Mouse (Mus musculus) testis, adult 2 months (tissue): ENCODE data around the gene Prkce. TPM values are rescaled to one million over a fixed set of nuclear protein-coding genes. Genes with fewer than 3 reads are reported as not detected.

Source experiments
- H3K27ac ChIP-seq: fragments of 200-500 bp; 2 replicates; pipeline ENCODE4 v1.5.1; 2012; ENCODE audit warnings: low read depth, low read length; ENCODE audit not compliant: control insufficient read depth, insufficient read depth
- H3K27me3 ChIP-seq: fragments of 200-500 bp; 2 replicates; pipeline ENCODE4 v1.6.1; 2012; ENCODE audit warnings: mild to moderate bottlenecking, low read length, moderate library complexity; ENCODE audit not compliant: control insufficient read depth, insufficient read depth
- H3K36me3 ChIP-seq: fragments of 200-500 bp; 2 replicates; pipeline ENCODE4 v1.6.1; 2012; ENCODE audit warnings: mild to moderate bottlenecking, low read length; ENCODE audit not compliant: control insufficient read depth, insufficient read depth
- H3K4me1 ChIP-seq: fragments of 200-500 bp; 2 replicates; pipeline ENCODE4 v1.6.1; 2012; ENCODE audit warnings: low read length; ENCODE audit not compliant: control insufficient read depth, insufficient read depth
- H3K4me3 ChIP-seq: fragments of 200-500 bp; 2 replicates; pipeline ENCODE4 v1.5.1; 2012; ENCODE audit warnings: low read depth, mild to moderate bottlenecking, low read length, moderate library complexity, mixed read lengths; ENCODE audit not compliant: control insufficient read depth
- CTCF ChIP-seq: fragments of 200-500 bp; IDR thresholded peaks from 2 replicates; pipeline ENCODE4 v1.5.1; 2012; ENCODE audit warnings: low read depth, mild to moderate bottlenecking, inconsistent platforms, low read length, moderate library complexity; ENCODE audit not compliant: control insufficient read depth, insufficient read depth, insufficient replicate concordance
- POLR2A ChIP-seq: fragments of 200-500 bp; IDR thresholded peaks from 2 replicates; pipeline ENCODE4 v1.6.1; 2012; ENCODE audit warnings: low read depth, mild to moderate bottlenecking, inconsistent platforms, low read length, moderate library complexity; ENCODE audit not compliant: control insufficient read depth
- polyA plus RNA-seq: library from polyadenylated mRNA; depleted of rRNA; stranded (reverse); fragments of >200 nt; gene quantifications from 2 replicates; pipeline ENCODE4 v1.2.3, GENCODE M21; 2012

The Prkce gene
- polyA plus RNA-seq, 1 experiment = 1.2 TPM

DNA sequence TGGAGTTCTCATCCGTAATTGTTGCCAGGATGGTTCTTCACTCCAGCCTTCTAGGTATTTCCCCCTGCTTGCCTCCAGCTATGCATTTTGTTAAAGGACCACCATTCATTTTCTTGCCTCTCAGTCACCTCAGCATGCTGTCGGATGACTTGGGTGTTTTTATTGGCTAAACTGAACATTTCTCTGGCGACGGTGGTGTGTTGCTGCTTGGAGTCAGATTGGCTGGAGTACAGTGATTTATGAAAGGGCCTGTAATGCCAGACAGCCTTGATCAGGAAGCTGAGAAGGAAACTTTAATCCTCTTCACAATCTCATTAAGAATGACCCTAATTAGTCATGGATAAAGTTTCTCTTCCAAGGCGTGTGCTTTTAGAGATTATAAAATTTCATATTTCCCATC lies 342.3 kb downstream of the Prkce start:
- Histone ChIP-seq H3K27ac (no peak overlapping the region), H3K36me3 (no peaks in the 10 kb centered on the region), H3K4me1 (peaks cover 14% of the 10 kb centered on the region), H3K27me3 (no peaks in the 10 kb centered on the region), H3K4me3 (no peak overlapping the region)
- TF ChIP-seq CTCF = no peak
- TF ChIP-seq POLR2A = no peak

DNA sequence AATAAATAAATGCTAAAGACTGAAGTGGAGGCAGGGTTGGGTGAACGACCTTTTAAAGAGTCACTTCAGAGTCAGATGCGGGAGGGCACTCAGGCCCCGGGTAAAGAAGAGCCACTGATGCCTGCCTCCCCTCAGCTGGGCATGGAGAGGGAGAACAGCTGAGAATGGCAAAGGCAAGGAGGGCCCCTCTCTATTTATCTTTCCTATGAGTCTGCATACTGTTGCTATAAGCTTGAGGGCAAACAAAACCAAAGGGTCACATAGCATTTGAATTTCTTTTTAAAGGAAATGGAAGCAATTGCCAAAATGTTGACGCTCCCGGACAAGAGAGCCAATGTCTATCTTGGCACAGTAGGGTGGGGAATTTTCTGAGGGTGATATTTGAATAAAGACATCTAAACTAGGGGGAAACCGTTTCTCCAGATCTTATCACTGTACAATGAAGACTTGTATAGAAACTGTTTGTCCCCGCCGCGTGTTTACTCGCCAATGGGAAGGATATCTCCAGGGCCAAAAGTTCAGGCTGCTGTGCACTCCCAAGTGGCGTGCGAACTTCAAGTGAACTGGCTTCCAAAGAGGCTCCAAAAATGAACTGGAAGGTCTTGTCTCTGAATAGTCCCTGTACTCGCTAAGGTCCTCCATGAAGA lies 347.5 kb downstream of the Prkce start:
- no peak for TF ChIP-seq POLR2A
- no peak for TF ChIP-seq CTCF
- H3K27ac ChIP-seq = no peak overlapping the region

DNA sequence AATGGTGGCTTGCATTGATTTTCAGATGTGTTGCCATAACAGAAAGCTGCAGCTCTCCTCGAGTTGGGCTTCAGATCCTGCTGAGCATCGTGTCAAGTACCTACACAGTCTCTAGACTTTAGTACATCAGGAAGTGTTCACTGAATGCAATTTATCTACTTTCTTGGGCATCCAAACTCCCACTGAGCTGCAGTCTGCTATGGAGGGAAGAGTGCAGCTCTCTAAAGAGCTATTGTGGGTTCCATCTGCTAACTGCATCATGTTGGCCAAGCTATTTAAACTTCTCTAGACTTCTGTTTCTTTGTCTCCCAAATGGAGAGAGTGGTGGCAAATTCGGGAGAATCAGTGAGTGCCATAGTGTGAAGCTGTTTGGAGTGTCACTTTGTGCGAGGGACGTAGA lies 349.0 kb downstream of the Prkce start:
- Histone ChIP-seq H3K4me3 (no peak overlapping the region), H3K36me3 (no peaks in the 10 kb centered on the region), H3K27me3 (no peaks in the 10 kb centered on the region), H3K4me1 (no peaks in the 10 kb centered on the region), H3K27ac (no peak overlapping the region)
- no peak for TF ChIP-seq CTCF
- TF ChIP-seq POLR2A = no peak

More for the DNA sequence above, 347.5 kb downstream of the Prkce start:
- Histone ChIP-seq H3K27me3 (no peaks in the 10 kb centered on the region), H3K4me1 (no peaks in the 10 kb centered on the region), H3K36me3 (no peaks in the 10 kb centered on the region), H3K4me3 (no peak overlapping the region)

DNA sequence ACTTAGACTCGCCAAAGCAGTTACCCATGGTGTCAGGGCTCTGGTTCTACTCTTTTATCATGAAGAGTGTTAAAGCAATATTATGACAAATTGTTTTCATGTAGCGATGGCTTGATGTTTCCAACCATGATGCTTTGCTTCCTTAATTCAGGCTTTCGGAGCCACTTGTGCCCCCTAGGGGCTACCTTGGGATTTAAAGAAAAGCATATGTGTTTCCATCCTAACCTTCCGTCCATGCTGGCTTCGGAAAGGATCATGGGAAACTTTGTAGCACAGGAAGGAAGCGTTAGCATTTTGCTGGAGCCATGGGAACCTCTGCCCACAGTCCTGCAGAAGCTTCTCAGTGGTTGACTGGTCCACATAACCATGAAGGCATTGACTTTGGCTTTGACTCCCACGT lies 351.0 kb downstream of the Prkce start:
- H3K36me3 ChIP-seq = no peaks in the 10 kb centered on the region
- H3K27me3 ChIP-seq = no peaks in the 10 kb centered on the region
- H3K4me1 ChIP-seq = no peaks in the 10 kb centered on the region
- TF ChIP-seq CTCF (no peak), POLR2A (no peak)
- H3K27ac ChIP-seq = no peak overlapping the region
- H3K4me3 ChIP-seq = no peak overlapping the region

DNA sequence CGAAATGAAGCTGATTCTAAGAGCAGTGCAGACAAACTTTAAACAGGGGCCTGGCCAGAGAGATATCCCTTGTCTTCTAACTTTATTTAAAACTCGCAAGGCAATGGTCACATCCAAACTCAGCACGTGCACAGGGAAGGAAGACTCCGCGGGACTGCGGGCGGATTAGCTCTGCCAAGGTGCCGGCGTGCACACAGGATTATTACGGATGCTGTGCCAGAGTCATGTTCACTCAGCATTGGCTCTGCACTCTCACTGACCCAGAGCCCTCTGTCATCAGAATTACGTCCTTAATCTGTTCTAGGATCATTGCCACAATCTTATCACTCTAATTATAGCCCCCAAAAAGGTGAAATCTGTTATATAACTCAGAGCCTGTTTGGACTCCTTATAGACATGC lies 353.7 kb downstream of the Prkce start:
- H3K27ac ChIP-seq = no peak overlapping the region
- no peak for TF ChIP-seq POLR2A

DNA sequence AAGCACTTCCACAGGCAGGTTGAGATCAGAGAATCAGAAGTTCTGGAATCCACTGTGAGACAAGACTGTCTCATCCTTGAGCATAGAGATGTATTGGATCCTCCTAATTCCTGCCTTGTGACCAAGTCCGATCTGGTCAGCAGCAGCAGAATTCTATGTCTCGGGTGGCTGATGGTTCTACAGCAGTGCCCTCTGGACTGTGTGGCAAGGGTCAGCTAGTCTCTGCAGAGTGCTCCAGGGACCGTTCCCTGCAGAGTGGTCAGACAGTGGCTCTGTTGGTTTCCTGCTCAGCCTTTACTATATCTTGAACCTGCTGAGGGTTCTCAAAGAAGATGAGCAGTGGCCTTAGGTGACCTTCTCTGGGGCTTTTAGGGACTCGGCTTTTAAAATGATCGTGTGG lies 355.1 kb downstream of the Prkce start:
- no peaks in the 10 kb centered on the region for H3K36me3 ChIP-seq
- H3K27me3 ChIP-seq = no peaks in the 10 kb centered on the region
- H3K4me3 ChIP-seq = no peak overlapping the region
- H3K27ac ChIP-seq = no peak overlapping the region
- TF ChIP-seq POLR2A (no peak), CTCF (no peak)
- no peaks in the 10 kb centered on the region for H3K4me1 ChIP-seq

More for the DNA sequence above, 353.7 kb downstream of the Prkce start:
- Histone ChIP-seq H3K36me3 (no peaks in the 10 kb centered on the region), H3K4me3 (no peak overlapping the region), H3K4me1 (no peaks in the 10 kb centered on the region), H3K27me3 (no peaks in the 10 kb centered on the region)

DNA sequence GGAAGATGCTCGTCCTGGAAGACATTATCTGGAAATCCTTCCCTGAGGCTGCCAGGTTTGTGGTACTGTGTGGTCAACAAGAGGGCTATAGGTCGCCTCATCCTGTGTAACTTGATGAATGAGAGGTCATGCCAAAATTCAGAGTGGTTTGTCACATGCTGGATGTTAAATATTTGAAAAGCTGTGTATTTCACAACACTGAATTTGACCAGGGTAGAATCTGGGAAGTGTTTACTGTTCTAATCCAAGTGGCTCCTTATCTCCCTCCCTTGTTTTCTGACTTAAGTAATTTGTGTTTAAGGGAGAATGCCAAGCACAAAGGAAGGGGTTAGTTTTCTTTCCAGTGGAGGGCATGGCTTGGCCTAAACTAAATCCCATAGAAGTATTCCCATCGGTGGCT lies 355.8 kb downstream of the Prkce start:
- TF ChIP-seq CTCF (no peak), POLR2A (no peak)
- H3K27me3 ChIP-seq = no peaks in the 10 kb centered on the region
- H3K36me3 ChIP-seq = no peaks in the 10 kb centered on the region
- H3K27ac ChIP-seq = no peak overlapping the region
- no peaks in the 10 kb centered on the region for H3K4me1 ChIP-seq
- no peak overlapping the region for H3K4me3 ChIP-seq

- Histone ChIP-seq H3K4me1 (no peaks in the 10 kb centered on the region), H3K4me3 (no peak overlapping the region), H3K36me3 (no peaks in the 10 kb centered on the region), H3K27ac (no peak overlapping the region), H3K27me3 (no peaks in the 10 kb centered on the region)
- TF ChIP-seq CTCF (no peak), POLR2A (no peak)
Observed at GRCm38 (mm10) chr17:86523843-86524242, 356.3 kb downstream of the Prkce start.
